Mouse (Mus musculus) adrenal gland (tissue): ENCODE measurements around the gene Rere.

Experiments
- intact Hi-C: fragments of 180-260 bp; cut with DNase I; formaldehyde crosslinking; loops from one replicate; pipeline ENCODE4 v1.15.1; 2025
- long read RNA-seq, 2 experiments: library from polyadenylated mRNA; unstranded; transcript quantifications; one replicate each; pipeline ENCODE4 v2.0.0; 2020; ENCODE audit warnings: borderline replicate concordance in 1 of 2; ENCODE audit not compliant: insufficient replicate concordance in 1 of 2

Gene Rere
- long read RNA-seq, experiment 1, partial matches to known transcripts, result 13 of 22 reads
- long read RNA-seq, experiment 1, other reads (novel, unspliced or antisense), result 7 of 22 reads
- long read RNA-seq, experiment 2, partial matches to known transcripts, result 30 of 41 reads
- long read RNA-seq, experiment 2, other reads (novel, unspliced or antisense), result 11 of 41 reads

DNA sequence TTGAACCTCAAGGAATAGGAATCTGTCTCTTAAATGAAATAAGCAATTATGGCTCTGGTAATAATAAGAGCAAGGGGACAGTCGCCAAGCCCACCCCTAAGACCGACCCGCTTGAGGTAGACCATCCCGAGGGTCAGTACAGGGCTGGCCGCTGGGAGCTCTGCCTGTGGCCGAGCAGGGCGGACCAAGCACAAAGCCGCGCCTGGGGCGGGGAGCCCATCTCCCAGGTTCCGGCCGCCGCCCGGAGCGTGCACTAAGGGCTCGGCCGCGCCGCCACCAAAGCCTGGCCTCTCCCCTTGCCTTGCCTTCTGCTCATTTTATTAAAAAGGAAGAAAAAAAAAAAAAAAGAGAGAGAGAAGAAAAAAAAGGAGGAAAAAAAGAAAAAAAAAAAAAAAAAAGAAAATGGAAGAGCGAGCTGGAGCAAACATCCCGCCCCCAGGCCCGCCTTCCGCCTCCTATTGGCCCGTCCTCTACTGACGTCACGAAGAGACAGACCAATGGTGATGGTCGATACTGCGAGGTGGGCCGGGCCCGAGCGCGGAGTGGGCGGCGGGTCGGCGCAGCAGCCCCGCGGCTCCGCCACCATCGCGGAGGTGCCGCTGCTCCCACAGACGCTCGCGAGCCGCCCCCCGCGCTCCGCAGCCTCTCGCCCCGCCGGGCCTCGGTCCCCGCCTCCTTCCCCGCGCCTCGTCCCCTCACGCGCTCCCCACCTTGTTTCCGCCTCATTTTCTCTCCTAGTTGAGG lies at the start of gene Rere:
Gene Rere, plus strand, starts transcription at position 629 of the 744 bp plus-strand sequence.
- intact Hi-C loops, result no loop called here

DNA sequence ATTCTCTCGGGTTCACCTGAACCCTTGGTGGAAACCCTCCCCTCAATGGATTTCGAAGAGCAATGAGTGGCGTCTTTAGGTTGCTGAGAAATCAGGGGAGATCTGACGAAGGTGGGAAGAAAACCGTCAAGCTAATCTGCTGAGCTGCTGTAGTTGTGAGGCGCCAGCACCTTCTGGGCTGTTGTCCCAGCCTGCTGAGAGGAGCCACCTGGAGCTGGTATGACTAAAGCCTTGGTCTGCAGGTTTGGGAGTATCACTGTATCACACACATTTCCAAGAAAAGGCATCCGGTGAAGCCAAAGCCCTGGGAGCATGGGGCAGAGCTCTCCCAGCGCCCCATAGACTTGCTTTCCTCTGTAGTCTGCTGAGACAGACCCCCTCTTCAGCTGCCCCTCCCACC lies 49.6 kb upstream of the Rere start:
- intact Hi-C loops, result no loop called here

DNA sequence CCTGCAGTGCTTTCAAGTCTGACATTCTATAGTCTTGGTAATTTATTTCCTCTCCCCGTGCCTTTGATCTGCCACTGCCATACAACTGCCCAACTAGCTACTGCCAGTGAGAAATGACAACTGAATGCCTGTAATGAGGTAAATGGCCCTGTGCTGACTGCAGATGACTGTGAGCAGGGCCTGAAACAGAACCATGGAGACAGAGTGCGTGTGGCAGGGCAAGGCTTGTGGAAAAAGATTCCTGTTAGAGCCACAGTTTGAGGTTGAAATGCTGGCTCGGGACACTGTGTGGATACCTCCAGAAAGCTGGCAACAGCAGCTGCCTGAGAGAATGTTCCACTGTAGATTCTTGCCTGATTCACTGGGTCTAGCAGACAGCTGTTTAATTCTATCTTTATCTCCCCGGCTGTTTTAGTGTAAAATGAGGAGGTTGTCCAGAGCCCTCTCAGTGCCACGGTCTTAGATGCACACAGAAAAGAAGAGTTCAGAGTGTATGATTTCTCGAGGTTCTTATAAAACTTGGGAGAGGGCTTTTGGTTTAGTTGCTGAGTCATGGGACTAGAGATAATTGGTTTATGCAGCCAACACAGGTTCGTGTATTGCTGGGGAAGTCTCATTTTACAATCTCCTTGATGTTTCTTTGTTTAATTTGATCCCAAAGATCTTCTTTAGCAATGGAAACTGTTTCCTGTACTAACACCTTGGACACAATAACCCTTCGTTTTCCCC lies 46.7 kb upstream of the Rere start:
- intact Hi-C loops, result no loop called here

DNA sequence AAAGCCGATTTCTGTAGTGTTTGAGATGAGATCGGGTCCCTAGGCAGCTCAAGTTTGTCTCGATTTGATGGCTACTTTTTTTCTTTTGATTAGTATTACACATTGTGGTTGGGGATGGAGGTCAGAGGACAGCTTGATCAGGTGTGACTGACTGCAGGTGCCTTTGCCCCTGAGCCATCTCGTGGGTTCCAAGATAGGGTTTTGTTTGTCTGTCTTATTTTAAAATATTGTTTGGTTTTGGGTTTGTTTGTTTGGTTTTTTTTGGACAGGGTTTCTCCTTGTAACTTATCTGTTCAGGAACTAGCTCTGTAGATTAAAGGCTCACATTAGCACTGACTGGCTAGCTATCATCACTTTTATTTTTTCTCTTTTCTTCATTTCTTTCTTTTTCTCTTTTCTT lies 45.9 kb upstream of the Rere start:
- intact Hi-C loops, result no loop called here

DNA sequence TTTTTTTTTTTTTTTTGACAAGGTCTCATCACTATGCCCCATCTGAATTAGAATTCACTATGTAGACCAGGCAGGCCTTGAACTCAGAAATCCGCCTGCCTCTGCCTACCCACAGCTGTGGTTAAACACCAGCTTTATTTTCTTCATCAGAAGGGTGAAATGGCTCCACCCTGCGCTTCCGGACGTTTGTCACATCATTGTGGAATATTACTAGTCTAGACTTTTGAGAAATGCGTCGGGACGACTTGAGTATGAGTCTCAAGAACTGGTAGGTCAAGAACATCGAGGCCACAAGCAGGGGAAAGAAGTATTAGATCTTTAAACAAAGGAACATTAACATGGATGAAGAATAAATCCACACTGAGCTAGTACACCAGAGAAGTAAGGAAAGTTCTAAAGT lies 45.4 kb upstream of the Rere start:
- intact Hi-C loops, result no loop called here

DNA sequence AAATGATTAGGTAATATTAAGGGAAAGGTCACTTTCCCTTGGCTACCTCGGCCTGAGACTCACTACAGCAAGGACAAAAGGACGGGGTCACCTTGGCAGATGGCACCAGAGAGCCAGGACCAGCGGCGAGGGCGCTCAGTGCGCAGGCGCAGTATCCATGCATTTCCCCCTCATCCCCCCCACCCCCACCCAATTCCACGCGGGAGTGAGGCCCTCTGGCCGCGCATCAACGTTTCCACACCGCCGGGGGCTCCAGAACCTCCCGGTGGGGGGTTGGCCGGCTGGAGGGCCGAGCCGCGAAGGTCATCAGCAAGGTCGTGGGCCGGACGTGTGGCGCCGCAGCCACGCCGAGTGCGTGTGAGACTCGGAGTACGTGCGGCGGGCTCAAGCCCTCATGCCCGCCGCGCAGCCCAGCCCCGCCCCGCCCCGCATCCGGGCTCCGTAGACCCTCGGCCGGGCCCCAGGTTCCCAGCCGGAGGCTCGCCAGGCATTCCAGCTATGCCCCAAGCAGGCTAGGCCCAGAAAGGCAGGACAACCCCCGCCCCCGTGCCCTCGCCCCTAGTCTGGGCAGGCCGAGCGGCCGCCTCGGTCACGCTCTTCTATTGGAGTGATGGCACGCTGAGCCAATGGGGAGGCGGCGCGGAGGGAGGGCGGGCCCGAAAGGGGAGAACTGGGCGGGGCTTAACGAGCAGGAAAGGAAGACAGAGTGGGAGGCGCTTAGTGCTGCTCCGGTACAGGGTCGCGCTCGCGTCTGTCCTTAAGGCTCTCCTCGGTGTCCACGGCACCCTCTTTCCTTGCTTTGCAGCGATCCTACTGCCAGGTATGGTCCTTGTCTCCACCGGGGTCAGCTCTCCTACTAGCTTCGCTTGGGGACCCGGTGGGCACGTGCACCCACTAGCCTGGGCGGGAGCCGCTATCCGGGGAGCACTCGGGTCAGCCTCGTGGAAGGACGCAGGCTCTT lies 44.6 kb upstream of the Rere start, which contains the start of gene Eno1:
Gene Eno1, plus strand, starts transcription at position 201 of the 961 bp plus-strand sequence.
- intact Hi-C loops, result no loop called here

DNA sequence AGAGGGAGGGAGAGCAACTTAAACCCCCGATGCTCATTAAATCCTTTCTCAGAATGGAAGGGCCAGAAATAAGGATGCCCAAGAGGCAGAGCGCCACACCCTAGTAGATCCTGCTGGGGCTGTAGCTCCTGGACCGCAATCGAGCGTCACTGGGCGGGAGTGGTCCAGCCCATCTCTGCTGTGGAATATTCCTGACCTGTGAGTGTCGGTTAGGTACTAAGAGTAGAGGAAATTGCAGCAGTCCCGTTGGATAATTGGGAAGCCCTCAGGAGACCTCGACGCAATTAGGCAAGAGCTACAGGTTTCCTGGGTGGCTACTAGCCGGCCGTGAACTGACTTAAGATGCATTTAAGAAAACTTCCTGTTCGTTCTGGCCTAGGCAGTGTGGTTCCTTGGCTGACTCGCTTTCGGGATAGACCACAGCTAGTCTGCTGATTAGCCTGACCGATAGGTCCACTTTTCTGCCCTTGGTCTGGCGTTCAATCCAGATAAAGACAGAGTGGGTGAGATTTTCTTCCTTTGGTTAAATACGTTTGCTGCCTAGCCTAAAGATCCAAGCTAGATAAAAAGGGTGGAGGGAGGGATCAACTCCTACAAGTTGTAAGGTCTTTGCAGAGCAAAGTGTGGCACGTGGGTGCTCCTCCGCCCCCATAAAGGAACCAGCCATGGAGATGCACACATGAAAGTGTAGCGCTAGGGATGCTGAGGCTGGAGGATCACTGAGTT lies 43.6 kb upstream of the Rere start:
- intact Hi-C loops, result no loop called here

DNA sequence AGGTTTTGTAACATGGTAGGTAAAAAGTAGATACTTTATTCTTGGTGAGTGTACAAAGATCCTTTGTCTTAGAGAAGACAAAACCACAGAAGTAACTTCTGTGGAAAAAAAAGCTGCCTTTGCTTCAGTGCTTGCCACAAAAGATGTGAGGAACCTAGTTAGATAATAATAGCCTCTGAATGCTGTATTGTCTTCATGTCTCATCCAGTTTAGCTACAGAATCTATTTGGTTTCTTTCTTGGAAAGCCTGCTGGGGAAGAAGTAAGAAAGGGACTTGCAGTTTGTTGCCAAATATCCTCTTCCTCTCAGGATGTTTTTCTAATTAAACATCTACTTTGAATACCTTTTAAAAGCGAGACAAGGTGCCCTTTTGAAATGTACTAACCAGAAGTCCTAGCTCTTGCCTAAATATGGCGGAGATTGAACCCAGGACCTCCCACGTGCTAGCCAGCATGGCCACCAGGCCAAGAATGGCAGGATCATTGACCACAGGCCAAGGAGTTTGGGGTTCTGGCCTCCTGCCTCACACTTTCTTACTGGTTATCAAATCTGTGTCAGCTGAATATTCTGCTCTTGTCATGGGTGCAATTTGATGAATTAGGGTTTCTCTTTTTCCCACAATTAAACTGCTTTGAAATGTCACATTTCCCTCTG lies 42.9 kb upstream of the Rere start:
- intact Hi-C loops, result no loop called here

DNA sequence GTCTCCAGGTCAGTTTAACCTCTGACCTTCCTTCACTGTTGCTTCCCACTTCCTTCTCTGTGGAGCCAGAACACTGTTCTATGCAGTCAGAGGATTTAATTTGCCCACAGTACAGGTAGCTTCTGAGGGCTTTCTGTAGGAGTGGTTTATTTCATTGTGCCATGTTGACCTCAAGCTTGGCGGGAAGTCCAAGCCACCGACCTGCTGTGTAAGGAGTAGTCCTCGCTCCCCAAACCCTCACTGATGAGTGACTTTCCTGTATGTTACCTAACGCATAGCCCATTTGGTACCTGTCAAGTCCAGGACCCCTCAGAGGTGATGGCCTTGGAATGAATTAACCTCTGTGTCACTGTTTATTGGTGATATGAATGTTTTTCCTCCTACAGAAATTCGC lies 42.4 kb upstream of the Rere start:
- intact Hi-C loops, result no loop called here

DNA sequence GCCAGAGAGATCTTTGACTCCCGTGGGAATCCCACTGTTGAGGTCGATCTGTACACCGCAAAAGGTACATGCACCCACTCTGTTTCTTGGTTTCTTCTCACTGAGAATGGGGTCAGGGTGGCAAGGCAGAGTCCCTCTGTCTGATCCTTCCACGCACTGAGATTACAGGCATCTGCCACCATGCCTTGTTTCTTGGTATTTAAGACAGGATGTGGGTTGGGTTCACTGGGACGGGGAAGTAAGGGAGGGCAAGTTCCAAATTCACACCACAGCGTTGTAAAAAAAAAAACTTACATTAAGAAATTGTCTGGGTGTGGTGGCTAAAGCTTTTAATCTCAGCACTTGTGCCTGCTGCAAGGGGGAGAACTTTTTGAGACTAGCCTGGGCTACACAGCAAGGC lies 41.9 kb upstream of the Rere start:
- intact Hi-C loops, result no loop called here

DNA sequence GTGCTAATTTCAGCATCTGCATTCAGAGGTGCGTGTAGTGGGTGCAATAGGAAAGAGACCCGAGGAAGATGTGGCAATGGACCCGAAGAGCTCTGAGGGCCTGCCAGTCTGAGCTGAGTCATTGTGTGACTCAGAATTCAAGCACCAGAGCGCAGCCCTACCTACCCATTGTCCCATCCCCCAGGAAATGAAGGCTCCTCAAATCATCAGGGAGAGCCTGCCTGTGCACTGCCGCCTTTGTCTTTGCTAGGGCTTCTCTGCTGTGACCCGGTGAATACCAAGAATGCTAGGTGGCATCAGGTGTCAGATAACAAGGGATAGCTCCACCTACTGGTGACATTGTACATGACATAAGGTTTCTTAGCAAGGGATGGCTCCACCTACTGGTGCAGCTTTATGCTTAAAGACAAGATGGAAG lies 41.5 kb upstream of the Rere start:
- intact Hi-C loops, result loop anchor here (10.0 kb wide), 1 partner anchor 65 kb away; no protein-coding TSS in a partner anchor

DNA sequence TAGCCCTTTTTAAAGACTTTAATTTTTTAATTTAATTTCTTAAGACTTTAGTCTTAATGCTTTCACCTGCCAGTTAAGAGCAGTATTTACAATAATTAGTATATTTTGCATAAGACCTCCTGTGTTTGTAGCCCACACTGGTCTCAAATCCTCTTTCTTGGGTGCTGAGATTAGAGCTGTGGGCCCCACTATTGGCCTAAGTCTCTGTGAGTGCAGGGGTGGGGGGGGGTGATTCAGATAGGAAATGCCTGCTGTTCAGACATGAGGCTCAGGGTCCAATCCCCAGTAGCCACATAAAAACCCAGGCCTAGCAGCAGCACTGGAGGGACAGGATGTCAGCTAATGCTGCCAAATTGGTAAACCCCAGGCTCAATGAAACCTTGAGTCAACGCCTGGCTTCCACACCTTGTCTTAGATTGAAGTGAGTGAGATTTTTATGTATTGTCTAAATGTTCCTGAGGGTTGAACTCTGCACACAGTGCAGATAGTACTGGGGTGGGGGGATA lies 41.0 kb upstream of the Rere start:
- intact Hi-C loops, result loop anchor here (10.0 kb wide), 1 partner anchor 66 kb away; no protein-coding TSS in a partner anchor

DNA sequence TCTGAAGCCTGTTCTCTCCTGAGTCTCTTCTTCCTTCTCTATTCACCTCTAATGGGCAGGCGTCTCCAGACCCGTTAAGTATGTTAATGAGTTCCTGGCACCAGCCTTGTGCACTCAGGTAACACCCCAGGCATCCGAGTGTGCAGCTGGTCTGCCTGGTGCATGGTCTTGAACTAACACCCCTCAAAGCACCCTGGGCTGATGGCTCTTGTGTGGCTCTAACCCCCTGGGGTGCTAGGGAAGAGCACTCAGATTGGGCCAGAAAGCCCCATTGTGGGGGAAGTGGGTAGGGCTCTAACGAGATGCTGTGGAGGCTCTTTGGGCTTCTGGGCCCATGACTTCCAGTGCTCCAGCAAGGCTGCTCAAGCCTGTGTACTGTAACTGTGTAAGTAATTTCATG lies 39.7 kb upstream of the Rere start:
- intact Hi-C loops, result loop anchor here (10.0 kb wide), 1 partner anchor 67 kb away; no protein-coding TSS in a partner anchor

DNA sequence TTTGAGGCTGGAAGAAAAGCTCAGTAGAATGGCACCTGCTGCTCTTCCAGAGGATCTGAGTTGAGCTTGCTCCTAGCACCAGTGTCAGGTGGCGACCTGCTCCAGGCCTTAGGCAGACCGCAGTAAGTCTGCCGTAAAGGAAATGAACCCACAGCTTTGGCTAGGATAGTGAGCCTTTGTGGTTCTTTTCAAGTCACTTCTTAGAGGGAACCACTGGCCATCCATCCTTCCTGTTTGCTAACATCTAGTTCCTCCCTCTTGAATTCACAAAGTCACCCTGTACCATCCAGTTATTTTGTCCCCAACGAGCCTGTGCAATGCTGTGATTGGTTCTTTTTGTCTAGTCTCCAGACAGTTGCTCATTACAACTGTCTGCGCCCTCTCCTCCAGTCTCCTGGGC lies 38.7 kb upstream of the Rere start:
- intact Hi-C loops, result loop anchor here (10.0 kb wide), 1 partner anchor 68 kb away; no protein-coding TSS in a partner anchor

DNA sequence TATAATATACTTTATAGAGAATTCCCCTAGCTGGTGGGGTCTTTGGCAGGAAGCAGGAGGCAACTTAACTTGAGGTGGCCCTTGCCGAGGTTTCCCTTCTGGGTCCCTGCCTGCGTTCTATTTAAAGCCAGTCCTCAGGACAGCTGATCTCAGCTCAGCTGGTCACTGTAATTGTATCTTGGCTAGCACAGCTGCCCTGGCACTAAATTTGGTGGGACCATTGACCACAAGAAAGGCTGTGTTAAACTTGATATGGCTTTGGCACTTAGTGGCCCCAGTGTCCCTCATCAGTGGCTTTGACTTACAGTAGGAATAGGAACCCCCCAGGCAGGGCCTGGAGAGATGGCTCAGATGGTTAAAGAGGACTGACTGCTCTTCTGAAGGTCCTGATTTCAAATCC lies 35.6 kb upstream of the Rere start:
- intact Hi-C loops, result loop anchor here (5.0 to 10.0 kb wide), 2 partner anchors 34 to 71 kb away; no protein-coding TSS in a partner anchor

DNA sequence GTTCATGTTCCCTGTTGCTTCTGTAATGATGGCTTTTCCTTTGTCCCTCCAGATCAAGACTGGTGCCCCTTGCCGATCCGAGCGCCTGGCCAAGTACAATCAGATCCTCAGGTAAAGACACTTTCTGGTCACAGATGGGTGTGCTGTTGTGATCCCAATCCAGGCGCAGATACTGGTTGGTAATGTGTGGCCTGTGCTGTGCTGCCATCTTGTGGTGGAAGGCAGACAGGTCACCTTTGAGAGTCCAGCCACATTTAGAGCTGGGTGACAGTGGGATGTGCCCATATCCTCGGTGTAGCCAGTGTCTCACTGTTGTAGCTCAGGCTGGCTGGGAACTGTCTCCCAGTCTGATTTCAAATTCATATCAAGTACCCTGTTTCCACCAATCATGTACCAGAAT lies 33.4 kb upstream of the Rere start:
- intact Hi-C loops, result loop anchor here (5.0 to 10.0 kb wide), 2 partner anchors 36 to 73 kb away; no protein-coding TSS in a partner anchor

DNA sequence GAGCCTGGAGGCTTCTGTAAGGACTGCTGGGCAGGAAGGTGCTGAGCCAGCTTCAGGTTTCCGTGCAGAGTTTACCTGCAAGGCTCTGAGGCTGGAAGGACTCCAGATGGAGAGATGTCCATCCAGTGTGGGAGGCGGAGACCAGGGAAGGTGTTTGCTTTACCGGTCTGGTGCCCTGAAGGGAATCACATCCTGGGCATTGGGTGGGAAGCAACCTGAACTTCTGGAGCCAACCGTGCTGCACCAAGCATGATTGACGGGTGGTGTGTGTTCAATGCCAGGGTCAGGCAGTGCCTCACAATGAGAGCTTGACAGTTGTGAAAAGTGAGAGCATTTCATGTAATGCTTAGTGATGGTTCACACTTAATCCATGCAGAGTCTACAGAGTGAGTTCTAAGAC lies 32.5 kb upstream of the Rere start:
- intact Hi-C loops, result loop anchor here (5.0 to 10.0 kb wide), 2 partner anchors 37 to 74 kb away; no protein-coding TSS in a partner anchor

DNA sequence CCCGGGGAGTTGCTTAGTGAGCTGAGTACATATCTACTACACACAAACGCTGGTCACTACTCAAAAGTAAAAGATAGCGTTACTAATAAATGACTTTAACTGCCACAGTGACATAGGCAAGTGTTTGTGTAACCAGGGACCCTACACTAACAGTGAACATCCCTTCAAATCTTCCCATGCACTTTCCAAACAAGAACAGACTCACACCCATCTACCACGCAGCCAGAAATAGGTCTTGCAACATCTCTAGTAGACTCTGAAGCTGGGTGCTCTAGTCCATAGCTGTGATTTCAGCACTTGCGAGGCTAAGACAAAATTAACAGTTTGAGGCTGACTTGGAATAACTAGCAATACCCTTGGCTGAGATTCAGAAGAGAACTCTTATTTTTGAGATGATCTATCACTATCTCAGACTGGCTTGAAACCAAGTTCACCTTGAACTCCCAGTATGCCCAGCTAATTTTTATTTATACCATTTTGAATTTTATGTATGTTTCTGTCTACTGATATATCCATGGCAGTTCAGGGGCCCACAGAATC lies 31.6 kb upstream of the Rere start:
- intact Hi-C loops, result loop anchor here (5.0 to 10.0 kb wide), 2 partner anchors 38 to 75 kb away; no protein-coding TSS in a partner anchor
